Mouse (Mus musculus) inflammation-experienced regulatory T-cells, adult 16 weeks (primary cell): ENCODE results near the gene Pus3. TPM values are rescaled to one million over a fixed set of nuclear protein-coding genes. Genes with fewer than 3 reads are reported as not detected.

Source experiments
- polyA plus RNA-seq: library from polyadenylated mRNA; unstranded; fragments of 100-300 nt; shearing (Covaris generic); gene quantifications from one replicate; pipeline ENCODE4 v1.2.1, GENCODE M21; 2017

Pus3 gene
- polyA plus RNA-seq: 37.6 TPM

DNA sequence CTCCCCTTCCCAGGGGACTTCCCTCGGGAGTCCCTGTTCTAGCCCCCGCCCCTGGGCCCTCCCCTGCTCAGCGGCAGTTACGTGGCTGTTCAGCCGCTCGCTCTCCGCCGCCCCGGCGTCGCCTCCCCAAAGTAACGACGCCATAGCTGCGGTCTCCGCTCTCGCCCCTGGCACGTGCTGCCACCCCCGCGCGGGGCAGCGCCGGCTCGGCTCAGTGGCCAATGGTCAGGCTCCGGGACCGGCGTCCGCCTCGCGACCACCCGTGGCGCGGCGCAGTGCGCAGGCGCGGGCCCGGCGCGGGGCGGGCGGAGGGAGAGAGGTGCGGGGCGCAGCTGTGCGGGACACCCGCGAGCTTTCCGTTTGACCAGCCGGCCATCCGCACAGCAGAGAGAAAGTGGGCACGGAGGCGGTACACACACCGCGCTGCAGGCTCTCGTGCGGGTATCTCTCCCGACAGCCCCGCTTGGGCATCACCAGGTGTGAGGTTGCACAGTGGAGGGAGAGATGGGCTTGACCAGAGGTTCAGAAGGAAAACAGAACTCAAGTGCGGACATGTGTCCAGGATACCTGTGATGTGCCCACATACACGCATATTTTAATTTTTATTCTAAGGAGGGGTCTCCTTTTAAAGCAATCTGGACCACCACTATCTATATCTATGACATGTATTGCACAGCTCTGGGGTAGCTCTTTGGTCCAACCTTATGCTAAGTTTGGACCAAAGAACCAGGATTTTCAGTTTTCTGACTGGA, at the start of gene Pus3, which contains the start of gene Ddx25:
TSS of gene Pus3 (plus strand) at position 339 of the 752 bp plus-strand sequence.
TSS of gene Ddx25 (minus strand) at position 272 of the 752 bp plus-strand sequence.

GRCm38 (mm10) chr9:35518169-35518568, 40.2 kb upstream of the Pus3 start, which contains the start of gene Gm1113:
Gene Gm1113 (minus strand): TSS chr9:35518269.

GRCm38 (mm10) chr9:35569571-35570534, 11.5 kb downstream of the Pus3 start, which contains the start of the genes Pate2 and Hyls1:
Gene Pate2 (plus strand): TSS chr9:35570284.
Gene Hyls1 (minus strand): TSS chr9:35570398.

GRCm38 (mm10) chr9:35611841-35612240, 53.4 kb downstream of the Pus3 start, which contains the start of gene Pate4:
Gene Pate4 (minus strand): TSS chr9:35611941.

Other genes with a start within 250 kb of the Pus3 start
- gene Cdon, start 137.5 kb upstream of the Pus3 start, polyA plus RNA-seq: 4.3 TPM
- not detected for gene Gm1113, start 40.3 kb upstream of the Pus3 start, polyA plus RNA-seq
- gene Ddx25, start 67 bp upstream of the Pus3 start, polyA plus RNA-seq: 0.09 TPM
- gene Pate2, start 11.7 kb downstream of the Pus3 start, polyA plus RNA-seq: 0.65 TPM
- 12.3 TPM for gene Hyls1, start 11.8 kb downstream of the Pus3 start, polyA plus RNA-seq
- not detected for gene Pate4, start 53.3 kb downstream of the Pus3 start, polyA plus RNA-seq
- not detected for gene Pate3, start 89.6 kb downstream of the Pus3 start, polyA plus RNA-seq
- not detected for gene Pate1, start 128.8 kb downstream of the Pus3 start, polyA plus RNA-seq
- not detected for gene Gm17677, start 182.5 kb downstream of the Pus3 start, polyA plus RNA-seq
- gene Gm17727, start 219.5 kb downstream of the Pus3 start, polyA plus RNA-seq: not detected
- not detected for gene Gm27235, start 231.5 kb downstream of the Pus3 start, polyA plus RNA-seq
- not detected for gene D730048I06Rik, start 231.5 kb downstream of the Pus3 start, polyA plus RNA-seq